Mouse (Mus musculus): ENCODE results near the gene Kdm4a. TPM values are rescaled to one million over a fixed set of nuclear protein-coding genes. Genes with fewer than 3 reads are reported as not detected.

Kdm4a gene
- polyA plus RNA-seq, 1 experiment from 2014 or later, result 38.6 TPM

DNA sequence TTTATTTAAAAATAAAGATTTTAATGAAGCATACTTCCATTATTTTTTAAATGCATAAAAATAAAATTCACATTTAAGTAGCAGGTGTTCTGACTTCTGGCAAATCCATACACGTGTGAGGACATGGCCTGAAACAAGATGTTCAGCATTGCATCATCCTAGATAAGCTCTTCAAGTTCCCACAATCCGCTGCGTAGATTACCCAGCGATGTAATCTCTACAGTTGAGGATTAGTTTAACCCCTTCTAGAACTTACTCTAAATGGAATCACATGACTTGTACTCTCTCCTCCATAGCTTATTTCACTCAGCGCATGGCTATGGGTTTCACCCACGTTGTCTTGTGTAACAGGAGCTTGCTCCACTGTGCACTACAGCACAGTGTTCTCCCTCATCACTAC lies 78.3 kb downstream of the Kdm4a start:
- Histone ChIP-seq H3K4me2 (ENCODE audit: low read length) (no peak overlapping the region), H3K9ac (ENCODE audit: low read length) (no peak overlapping the region), H3K36me3 (ENCODE audit: control insufficient read depth, insufficient read depth, low read length) (0 out of 2 replicates have a peak, but pooled peaks cover 6% of the 10 kb centered on the region), H3K27me3 (replicated peaks; ENCODE audit: control insufficient read depth, insufficient read depth, low read length) (no peaks in the 10 kb centered on the region), H3K27ac (ENCODE audit: low read depth) (no peak overlapping the region), H3K4me1 (replicated peaks; ENCODE audit: control insufficient read depth, insufficient read depth, low read length) (no peaks in the 10 kb centered on the region), H3K4me3 (ENCODE audit: low read depth, low read length) (no peak overlapping the region), H3K9me3 (ENCODE audit: control insufficient read depth, low read length) (no peaks in the 10 kb centered on the region)
- ATAC-seq (replicated peaks; ENCODE audit: low FRiP score, low TSS enrichment, low read depth) (no peak), DNase-seq (ENCODE audit: low spot score) (no peak)
- 83% methylated on average over 6 of the region's 6 CpGs for WGBS

DNA sequence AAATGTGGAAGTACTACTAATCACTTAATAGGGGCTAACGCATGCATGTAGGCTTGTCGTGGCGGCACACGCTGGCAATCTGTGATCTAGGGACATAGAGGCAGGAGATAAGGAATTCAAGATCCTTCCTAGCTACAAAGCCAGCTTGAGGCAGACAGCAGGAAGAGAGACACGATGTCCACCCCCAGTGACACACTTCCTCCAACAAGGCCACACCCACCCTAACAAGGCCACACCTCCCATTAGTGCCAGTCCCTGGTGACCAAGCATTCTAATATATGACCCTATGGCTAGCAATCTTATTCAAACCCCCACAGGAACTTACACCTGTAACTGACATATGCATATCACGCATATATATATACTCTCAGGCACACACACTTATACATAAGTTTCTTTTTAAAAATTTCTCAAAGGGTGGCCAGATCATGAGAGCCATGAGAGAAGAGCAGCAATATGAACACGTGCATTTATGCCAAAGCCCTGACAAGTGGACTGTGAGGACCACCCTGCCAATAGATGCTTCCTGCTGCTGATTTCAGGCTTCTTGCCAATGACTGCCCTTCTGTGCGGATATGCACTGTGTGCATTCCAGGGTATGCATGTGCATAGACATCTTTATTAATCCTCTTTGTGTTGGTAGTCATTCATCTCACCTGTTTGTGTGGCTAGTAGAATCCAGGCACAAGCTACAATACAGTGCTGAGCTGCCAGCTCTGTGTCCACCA lies 80.0 kb downstream of the Kdm4a start:
- WGBS, result 88% methylated on average over 8 of the region's 8 CpGs
- no peak for ATAC-seq (replicated peaks; ENCODE audit: low FRiP score, low TSS enrichment, low read depth)

DNA sequence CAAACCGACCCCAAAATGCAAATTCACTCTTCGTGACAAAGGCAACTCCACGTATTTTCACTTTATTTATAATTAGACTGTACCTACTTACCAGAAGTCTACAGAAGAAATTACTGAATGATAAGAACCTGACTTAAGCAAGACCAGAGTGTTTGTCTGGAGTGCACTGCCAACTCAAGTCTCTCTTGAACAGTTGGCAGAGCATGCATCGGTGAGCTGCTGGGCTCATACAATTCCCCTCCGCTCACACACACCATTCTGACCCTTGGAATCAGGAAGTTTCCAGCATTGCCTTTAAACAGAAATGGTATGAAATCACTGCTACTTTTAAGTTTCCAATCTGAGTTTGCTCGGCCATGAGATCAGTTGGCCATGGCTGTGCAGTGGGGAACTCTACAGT lies 81.3 kb downstream of the Kdm4a start:
- 91% methylated on average over 6 of the region's 6 CpGs for WGBS
- DNase-seq (ENCODE audit: low spot score) (no peak), ATAC-seq (replicated peaks; ENCODE audit: low FRiP score, low TSS enrichment, low read depth) (no peak)
- no peaks in the 10 kb centered on the region for H3K4me1 ChIP-seq (replicated peaks; ENCODE audit: control insufficient read depth, insufficient read depth, low read length)
- no peaks in the 10 kb centered on the region for H3K36me3 ChIP-seq (ENCODE audit: control insufficient read depth, insufficient read depth, low read length)
- H3K9ac ChIP-seq (ENCODE audit: low read length), result no peak overlapping the region
- H3K9me3 ChIP-seq (ENCODE audit: control insufficient read depth, low read length), result no peaks in the 10 kb centered on the region
- no peaks in the 10 kb centered on the region for H3K27me3 ChIP-seq (replicated peaks; ENCODE audit: control insufficient read depth, insufficient read depth, low read length)
- no peak overlapping the region for H3K27ac ChIP-seq (ENCODE audit: low read depth)
- H3K4me3 ChIP-seq (ENCODE audit: low read depth, low read length), result no peak overlapping the region
- H3K4me2 ChIP-seq (ENCODE audit: low read length), result no peak overlapping the region

More for the DNA sequence above, 80.0 kb downstream of the Kdm4a start:
- DNase-seq (ENCODE audit: low spot score), result no peak
- Histone ChIP-seq H3K27ac (ENCODE audit: low read depth) (no peak overlapping the region), H3K4me1 (replicated peaks; ENCODE audit: control insufficient read depth, insufficient read depth, low read length) (no peaks in the 10 kb centered on the region), H3K27me3 (replicated peaks; ENCODE audit: control insufficient read depth, insufficient read depth, low read length) (no peaks in the 10 kb centered on the region), H3K4me2 (ENCODE audit: low read length) (no peak overlapping the region), H3K36me3 (ENCODE audit: control insufficient read depth, insufficient read depth, low read length) (0 out of 2 replicates have a peak, but pooled peaks cover 4% of the 10 kb centered on the region), H3K9ac (ENCODE audit: low read length) (no peak overlapping the region), H3K4me3 (ENCODE audit: low read depth, low read length) (no peak overlapping the region), H3K9me3 (ENCODE audit: control insufficient read depth, low read length) (no peaks in the 10 kb centered on the region)

DNA sequence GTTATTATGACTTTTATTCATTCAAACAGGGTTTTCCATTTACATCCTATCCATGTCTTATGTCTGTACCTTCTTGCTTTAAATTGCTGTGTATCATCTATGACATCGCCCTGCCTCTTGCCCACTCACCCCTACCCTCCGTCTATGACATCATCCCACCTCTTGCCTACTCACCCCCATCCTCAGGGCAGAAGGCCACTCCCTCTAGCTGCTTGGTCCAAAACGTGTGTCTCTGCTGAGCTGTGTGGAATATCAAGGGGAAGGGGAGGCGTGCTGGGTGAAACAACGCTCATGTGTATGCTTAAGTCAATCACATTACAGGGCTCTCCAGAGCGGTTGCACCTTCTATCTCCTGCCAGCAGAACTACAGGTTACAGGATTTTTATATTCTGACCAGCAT lies 83.8 kb downstream of the Kdm4a start:
- WGBS, result 71% methylated on average over 6 of the region's 6 CpGs
- no peaks in the 10 kb centered on the region for H3K36me3 ChIP-seq (ENCODE audit: control insufficient read depth, insufficient read depth, low read length)
- no peak overlapping the region for H3K9ac ChIP-seq (ENCODE audit: low read length)
- H3K4me3 ChIP-seq (ENCODE audit: low read depth, low read length), result no peak overlapping the region
- H3K27ac ChIP-seq (ENCODE audit: low read depth), result no peak overlapping the region
- no peak overlapping the region for H3K4me2 ChIP-seq (ENCODE audit: low read length)
- no peaks in the 10 kb centered on the region for H3K9me3 ChIP-seq (ENCODE audit: control insufficient read depth, low read length)
- H3K4me1 ChIP-seq (replicated peaks; ENCODE audit: control insufficient read depth, insufficient read depth, low read length), result no peaks in the 10 kb centered on the region
- no peaks in the 10 kb centered on the region for H3K27me3 ChIP-seq (replicated peaks; ENCODE audit: control insufficient read depth, insufficient read depth, low read length)
- ATAC-seq (replicated peaks; ENCODE audit: low FRiP score, low TSS enrichment, low read depth) (no peak), DNase-seq (ENCODE audit: low spot score) (no peak)

DNA sequence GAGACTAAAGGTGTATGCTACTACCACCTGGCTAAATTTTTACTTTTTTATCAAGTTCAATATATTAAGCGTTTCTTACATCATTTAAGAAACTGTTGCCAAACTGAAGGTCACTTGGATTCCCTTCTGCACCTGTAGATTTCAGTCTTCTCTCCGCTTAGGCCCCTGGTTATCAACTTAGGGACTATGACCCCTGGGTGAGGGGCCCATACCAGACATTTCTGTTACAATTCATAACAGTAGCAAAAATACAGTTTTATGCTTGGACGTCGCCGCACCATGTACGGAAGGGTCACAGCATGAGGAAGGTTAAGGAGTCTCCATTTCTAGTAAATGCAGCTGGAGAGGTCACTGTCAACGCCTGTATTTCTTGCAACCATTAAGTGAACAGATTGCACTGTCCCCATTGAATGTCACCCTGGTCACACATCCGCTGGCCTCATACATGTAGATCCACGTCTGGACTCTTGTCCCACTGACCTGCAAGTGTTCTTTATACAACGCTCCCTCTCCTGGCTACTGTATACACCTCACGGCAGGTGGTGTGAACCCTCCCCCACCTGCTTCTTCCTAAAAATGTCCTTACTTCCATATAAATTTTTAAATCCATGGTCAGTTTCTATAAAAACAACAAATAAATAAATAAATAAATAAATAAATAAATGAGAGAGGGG lies 86.9 kb downstream of the Kdm4a start:
- 92% methylated on average over 11 of the region's 11 CpGs for WGBS
- Histone ChIP-seq H3K4me3 (ENCODE audit: low read depth, low read length) (no peak overlapping the region), H3K27ac (ENCODE audit: low read depth) (no peak overlapping the region), H3K9ac (ENCODE audit: low read length) (no peak overlapping the region), H3K27me3 (replicated peaks; ENCODE audit: control insufficient read depth, insufficient read depth, low read length) (no peaks in the 10 kb centered on the region), H3K9me3 (ENCODE audit: control insufficient read depth, low read length) (no peaks in the 10 kb centered on the region), H3K4me1 (replicated peaks; ENCODE audit: control insufficient read depth, insufficient read depth, low read length) (no peaks in the 10 kb centered on the region), H3K4me2 (ENCODE audit: low read length) (no peak overlapping the region), H3K36me3 (ENCODE audit: control insufficient read depth, insufficient read depth, low read length) (no peaks in the 10 kb centered on the region)
- ATAC-seq (replicated peaks; ENCODE audit: low FRiP score, low TSS enrichment, low read depth) (no peak), DNase-seq (ENCODE audit: low spot score) (no peak)

DNA sequence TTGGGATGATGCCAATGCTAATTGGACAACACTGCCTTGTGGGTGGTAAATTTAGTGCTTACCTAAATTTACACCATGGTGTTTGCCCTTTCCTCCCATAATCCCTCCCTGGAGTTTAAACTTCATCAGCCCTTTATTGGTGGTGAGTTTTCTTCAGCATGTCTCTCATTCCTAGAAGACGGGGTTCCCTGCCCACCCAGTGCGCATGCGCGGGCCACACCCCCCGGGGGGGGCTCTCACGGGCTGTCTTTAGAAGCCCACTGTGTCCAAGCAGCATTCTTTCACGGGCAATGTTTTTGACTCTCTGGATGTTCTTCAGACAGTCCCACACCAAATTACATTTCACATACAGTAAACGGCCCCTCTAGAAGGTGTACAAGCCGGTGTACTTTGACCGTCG lies 89.4 kb downstream of the Kdm4a start:
- no peaks in the 10 kb centered on the region for H3K9me3 ChIP-seq (ENCODE audit: control insufficient read depth, low read length)
- no peak for DNase-seq (ENCODE audit: low spot score)
- H3K27me3 ChIP-seq (replicated peaks; ENCODE audit: control insufficient read depth, insufficient read depth, low read length), result no peaks in the 10 kb centered on the region
- no peak overlapping the region for H3K27ac ChIP-seq (ENCODE audit: low read depth)
- H3K36me3 ChIP-seq (ENCODE audit: control insufficient read depth, insufficient read depth, low read length), result no peaks in the 10 kb centered on the region
- no peak overlapping the region for H3K4me2 ChIP-seq (ENCODE audit: low read length)
- no peak for ATAC-seq (replicated peaks; ENCODE audit: low FRiP score, low TSS enrichment, low read depth)
- 93% methylated on average over 11 of the region's 11 CpGs for WGBS
- H3K4me1 ChIP-seq (replicated peaks; ENCODE audit: control insufficient read depth, insufficient read depth, low read length), result no peaks in the 10 kb centered on the region
- H3K9ac ChIP-seq (ENCODE audit: low read length), result no peak overlapping the region
- H3K4me3 ChIP-seq (ENCODE audit: low read depth, low read length), result no peak overlapping the region

DNA sequence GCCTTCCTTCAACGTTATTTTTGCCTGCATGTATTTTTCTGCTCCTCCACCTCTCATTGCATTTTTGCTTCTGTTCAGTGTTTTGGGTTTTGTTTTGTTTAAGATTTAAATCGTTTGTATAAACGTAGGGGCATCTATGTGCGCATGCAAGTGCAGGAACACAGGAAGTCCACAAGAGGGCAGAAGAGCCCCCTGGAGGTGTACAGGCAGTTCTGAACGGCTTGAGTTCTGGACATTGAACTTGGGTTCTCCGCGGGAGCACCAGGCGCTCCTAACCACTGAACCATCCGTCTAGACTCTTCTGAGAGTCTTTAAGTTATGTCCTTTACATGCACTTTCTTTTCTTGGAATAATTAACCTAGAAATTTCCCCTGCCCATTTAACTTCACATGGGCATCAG lies 89.9 kb downstream of the Kdm4a start:
- Histone ChIP-seq H3K4me1 (replicated peaks; ENCODE audit: control insufficient read depth, insufficient read depth, low read length) (no peaks in the 10 kb centered on the region), H3K27me3 (replicated peaks; ENCODE audit: control insufficient read depth, insufficient read depth, low read length) (no peaks in the 10 kb centered on the region), H3K36me3 (ENCODE audit: control insufficient read depth, insufficient read depth, low read length) (no peaks in the 10 kb centered on the region), H3K4me2 (ENCODE audit: low read length) (no peak overlapping the region), H3K9ac (ENCODE audit: low read length) (no peak overlapping the region), H3K9me3 (ENCODE audit: control insufficient read depth, low read length) (no peaks in the 10 kb centered on the region), H3K4me3 (ENCODE audit: low read depth, low read length) (no peak overlapping the region), H3K27ac (ENCODE audit: low read depth) (no peak overlapping the region)
- DNase-seq (ENCODE audit: low spot score) (peak; percentile 59), ATAC-seq (replicated peaks; ENCODE audit: low FRiP score, low TSS enrichment, low read depth) (no peak)
- 50% methylated on average over 9 of the region's 9 CpGs for WGBS

DNA sequence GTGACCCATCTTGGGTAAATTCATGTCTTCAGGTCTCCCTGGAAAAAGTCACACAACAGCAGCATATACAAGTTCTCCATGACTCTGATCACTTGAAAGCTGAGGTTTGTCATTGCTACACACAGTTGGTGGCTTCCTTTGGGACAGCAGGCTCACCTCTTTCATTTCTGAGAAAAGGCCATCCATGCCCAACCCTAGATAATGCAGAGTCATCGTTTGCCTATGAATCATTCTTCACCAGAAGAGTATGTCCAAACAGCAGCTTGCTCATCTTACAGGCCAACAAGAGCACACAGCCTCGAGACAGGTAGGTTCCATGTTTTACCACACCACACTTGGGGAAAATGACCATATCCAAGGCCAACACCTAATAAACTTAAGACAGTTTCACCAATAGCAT lies 91.1 kb downstream of the Kdm4a start:
- Histone ChIP-seq H3K9ac (ENCODE audit: low read length) (no peak overlapping the region), H3K36me3 (ENCODE audit: control insufficient read depth, insufficient read depth, low read length) (no peaks in the 10 kb centered on the region)
- WGBS, result 79% methylated on average over 2 of the region's 2 CpGs

More for the DNA sequence above, 91.1 kb downstream of the Kdm4a start:
- Histone ChIP-seq H3K27me3 (replicated peaks; ENCODE audit: control insufficient read depth, insufficient read depth, low read length) (no peaks in the 10 kb centered on the region), H3K4me2 (ENCODE audit: low read length) (no peak overlapping the region), H3K4me1 (replicated peaks; ENCODE audit: control insufficient read depth, insufficient read depth, low read length) (0 out of 2 replicates have a peak, but pooled peaks cover 4% of the 10 kb centered on the region), H3K9me3 (ENCODE audit: control insufficient read depth, low read length) (no peaks in the 10 kb centered on the region), H3K4me3 (ENCODE audit: low read depth, low read length) (no peak overlapping the region), H3K27ac (ENCODE audit: low read depth) (no peak overlapping the region)
- ATAC-seq (replicated peaks; ENCODE audit: low FRiP score, low TSS enrichment, low read depth) (no peak), DNase-seq (ENCODE audit: low spot score) (no peak)

Data from intestine, embryonic 14.5 days (tissue).